Mouse (Mus musculus) limb, embryonic 10.5 days (tissue): ENCODE results near the gene Gapt. TPM values are rescaled to one million over a fixed set of nuclear protein-coding genes. Genes with fewer than 3 reads are reported as not detected.
"Not testable (repeated sequence)": the region's sequence is repeated elsewhere in the genome, so short reads cannot be mapped to it uniquely, and the experiment has no call there.

Source experiments
- DNase-seq: peaks from one replicate; pipeline ENCODE4 v3.0.0-alpha.2; 2017; ENCODE audit warnings: low spot score
- H3K27ac ChIP-seq: fragments of 300-500 bp; sonication (generic); 2 replicates; pipeline ENCODE4 v1.5.1; 2016; ENCODE audit warnings: mild to moderate bottlenecking
- H3K27me3 ChIP-seq: fragments of 300-500 bp; sonication (generic); 2 replicates; pipeline ENCODE4 v1.6.1; 2016; ENCODE audit warnings: low read depth, mild to moderate bottlenecking; ENCODE audit not compliant: poor library complexity, severe bottlenecking
- H3K36me3 ChIP-seq: fragments of 300-500 bp; sonication (generic); 2 replicates; pipeline ENCODE4 v1.6.1; 2016; ENCODE audit warnings: mild to moderate bottlenecking, moderate library complexity
- H3K4me1 ChIP-seq: fragments of 300-500 bp; sonication (generic); 2 replicates; pipeline ENCODE4 v1.6.1; 2016
- H3K4me3 ChIP-seq: fragments of 300-500 bp; sonication (generic); 2 replicates; pipeline ENCODE4 v1.5.1; 2016; ENCODE audit warnings: mild to moderate bottlenecking, moderate library complexity
- H3K9me3 ChIP-seq: fragments of 300-500 bp; sonication (generic); replicated peaks from 2 replicates; pipeline ENCODE4 v1.6.1; 2016; ENCODE audit warnings: mild to moderate bottlenecking
- WGBS: fragments of 180-500 bp; shearing (Covaris S2); methylation state at CpG from one replicate; pipeline ENCODE4 v1.1.7; 2016; 5-methylcytosine and 5-hydroxymethylcytosine counted together
- polyA plus RNA-seq: library from polyadenylated mRNA; unstranded; fragments of >200 nt; fragmentation: Nextera tagmentation; extraction: Ambion mirVana; gene quantifications from 2 replicates; pipeline ENCODE4 v1.2.1, GENCODE M21; 2016

The Gapt gene
- polyA plus RNA-seq, 1 experiment from 2014 or later, result 0.21 TPM

DNA sequence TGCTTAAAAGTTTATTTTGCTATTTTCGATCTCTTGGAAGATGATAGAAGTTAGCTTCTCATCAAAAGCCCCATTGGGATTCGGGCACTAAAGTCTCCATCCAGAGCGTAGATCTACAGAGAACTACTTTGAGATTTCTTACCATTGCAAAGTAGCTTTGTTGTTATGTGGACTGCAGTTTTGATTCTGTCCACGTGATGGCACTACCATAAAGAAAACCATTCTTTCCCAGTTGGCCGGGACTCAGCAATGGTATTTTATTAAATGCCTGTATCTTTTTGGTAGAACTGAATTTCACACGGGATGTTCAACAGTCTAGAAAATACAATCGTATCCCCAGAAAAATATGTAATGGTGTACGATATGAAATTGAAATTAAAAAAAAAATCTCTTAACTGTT, 35.2 kb upstream of the Gapt start:
- Histone ChIP-seq H3K27ac (no peak overlapping the region), H3K27me3 (no peaks in the 10 kb centered on the region), H3K4me3 (no peak overlapping the region), H3K36me3 (0 out of 2 replicates have a peak, but pooled peaks cover 3% of the 10 kb centered on the region), H3K9me3 (no peaks in the 10 kb centered on the region), H3K4me1 (peaks cover 27% of the 10 kb centered on the region)
- peak; percentile 60 for DNase-seq
- WGBS, result 29% methylated on average over 8 of the region's 8 CpGs

DNA sequence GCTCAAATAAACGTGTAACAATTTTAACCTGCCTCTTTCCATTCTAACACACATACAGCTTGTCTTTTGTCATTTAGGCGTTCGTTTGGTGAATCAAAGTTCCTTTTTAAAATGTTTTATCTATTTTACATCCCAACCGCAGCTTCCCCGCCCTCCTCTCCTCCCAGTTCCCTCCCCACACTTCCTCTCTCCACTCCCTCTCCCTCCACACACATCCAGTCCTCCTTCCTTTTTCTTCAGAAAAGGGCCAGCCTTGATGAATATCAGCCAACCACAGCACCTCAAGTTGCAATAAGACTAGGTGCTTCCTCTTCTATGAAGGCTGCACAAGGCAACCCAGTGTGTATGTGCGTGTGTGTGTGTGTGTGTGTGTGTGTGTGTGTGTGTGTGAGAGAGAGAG, 27.5 kb upstream of the Gapt start:
- DNase-seq, result no peak
- H3K9me3 ChIP-seq, result no peaks in the 10 kb centered on the region
- 77% methylated on average over 6 of the region's 6 CpGs for WGBS
- no peak overlapping the region for H3K4me3 ChIP-seq
- H3K36me3 ChIP-seq, result no peaks in the 10 kb centered on the region
- no peaks in the 10 kb centered on the region for H3K4me1 ChIP-seq
- H3K27me3 ChIP-seq, result no peaks in the 10 kb centered on the region
- no peak overlapping the region for H3K27ac ChIP-seq

DNA sequence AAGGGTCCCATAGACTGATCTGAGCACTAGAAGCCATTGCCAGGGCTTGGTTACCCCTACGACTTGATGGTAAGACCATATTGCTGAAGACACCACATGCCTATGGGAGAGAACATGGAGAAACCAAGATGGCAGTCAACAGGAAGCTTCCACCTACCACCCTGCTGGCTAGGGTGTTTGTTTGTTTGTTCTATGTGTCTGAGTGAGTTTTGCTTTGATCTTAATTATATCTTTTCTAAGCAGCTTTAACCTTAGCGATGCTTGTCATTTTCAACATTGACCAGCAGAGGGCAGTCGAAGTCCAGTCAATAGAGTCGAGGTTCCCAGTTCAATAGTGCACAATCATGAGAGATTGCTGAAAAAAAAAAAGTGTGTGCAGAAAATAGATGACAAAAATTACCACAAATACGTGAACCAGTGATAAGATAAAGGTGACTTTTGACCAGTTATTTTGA, 25.5 kb upstream of the Gapt start:
- no peaks in the 10 kb centered on the region for H3K9me3 ChIP-seq
- H3K27ac ChIP-seq, result no peak overlapping the region
- H3K27me3 ChIP-seq, result no peaks in the 10 kb centered on the region
- peak; percentile 74 for DNase-seq
- WGBS, result 20% methylated on average over 5 of the region's 5 CpGs
- H3K4me1 ChIP-seq, result no peaks in the 10 kb centered on the region
- no peak overlapping the region for H3K4me3 ChIP-seq
- H3K36me3 ChIP-seq, result no peaks in the 10 kb centered on the region

DNA sequence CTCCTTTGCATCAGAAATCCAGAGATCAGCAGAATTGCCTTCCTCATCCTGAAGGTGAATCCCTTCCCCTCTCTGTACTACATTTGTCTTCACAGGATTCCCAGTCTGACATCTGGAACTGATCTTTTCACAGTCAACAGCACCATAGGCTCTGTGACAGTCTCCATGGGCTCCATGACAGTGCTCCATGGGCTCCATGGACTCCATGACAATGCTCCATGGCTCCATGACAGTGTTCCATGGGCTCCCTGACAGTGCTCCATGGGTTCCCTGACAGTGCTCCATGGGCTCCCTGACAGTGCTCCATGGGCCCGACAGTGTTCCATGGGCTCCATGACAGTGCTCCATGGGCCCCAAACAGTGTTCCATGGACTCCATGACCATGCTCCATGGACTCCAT, 12.7 kb upstream of the Gapt start:
- no peak for DNase-seq
- WGBS, result 81% methylated on average over 1 of the region's 1 CpGs
- Histone ChIP-seq H3K36me3 (no peaks in the 10 kb centered on the region), H3K4me3 (no peak overlapping the region), H3K27ac (no peak overlapping the region), H3K9me3 (no peaks in the 10 kb centered on the region), H3K27me3 (no peaks in the 10 kb centered on the region), H3K4me1 (no peaks in the 10 kb centered on the region)

DNA sequence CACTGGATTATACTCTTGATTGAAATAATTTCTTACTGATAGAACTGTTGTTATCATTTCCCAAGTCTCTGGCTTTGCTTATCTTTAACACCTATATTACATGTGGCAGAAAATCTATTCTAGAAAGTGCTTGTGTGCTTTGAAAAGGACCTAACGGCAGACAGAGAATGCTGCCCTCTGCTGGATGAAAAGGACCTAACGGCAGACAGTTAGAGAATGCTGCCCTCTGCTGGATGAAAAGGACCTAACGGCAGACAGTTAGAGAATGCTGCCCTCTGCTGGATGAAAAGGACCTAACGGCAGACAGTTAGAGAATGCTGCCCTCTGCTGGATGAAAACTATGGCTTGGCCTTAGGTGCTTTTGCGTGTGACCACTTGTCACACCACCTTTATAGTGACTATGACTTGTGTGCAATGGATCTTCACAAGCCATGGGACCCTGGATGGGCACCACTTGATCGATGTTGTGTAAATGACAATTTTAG, 11.6 kb upstream of the Gapt start:
- not testable (repeated sequence) for H3K27ac ChIP-seq, H3K4me1 ChIP-seq, H3K36me3 ChIP-seq, DNase-seq, H3K27me3 ChIP-seq, H3K9me3 ChIP-seq, H3K4me3 ChIP-seq
- WGBS, result 68% methylated on average over 6 of the region's 6 CpGs

DNA sequence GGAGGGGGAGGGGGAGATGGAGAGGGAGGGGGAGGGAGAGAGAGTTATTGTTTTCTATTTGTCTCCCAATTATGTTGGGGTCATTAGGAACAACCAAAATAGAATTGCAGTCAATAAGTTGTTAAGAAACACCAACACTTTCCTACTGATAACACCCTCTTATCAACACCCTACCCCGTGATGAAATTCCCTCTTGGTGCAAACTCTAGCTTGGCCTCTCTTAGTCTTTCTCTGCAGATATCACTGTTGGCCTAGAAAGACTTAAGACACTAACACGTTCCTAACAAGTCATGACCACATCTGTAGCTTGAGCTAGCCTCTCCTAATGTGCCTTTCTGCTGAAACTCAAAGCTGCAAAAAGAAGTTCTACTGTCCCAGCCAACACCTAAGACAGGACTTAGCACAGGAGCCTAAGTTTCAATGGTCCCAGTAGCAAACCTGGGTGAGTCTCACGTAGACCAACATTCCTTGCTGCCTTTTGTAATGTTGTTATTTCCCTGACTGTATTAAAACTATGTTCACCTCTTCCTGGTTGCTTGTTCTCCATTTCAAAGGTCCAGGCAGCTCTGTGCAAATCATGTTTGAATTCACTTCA, 11.1 kb upstream of the Gapt start:
- no peaks in the 10 kb centered on the region for H3K9me3 ChIP-seq
- no peak for DNase-seq
- no peaks in the 10 kb centered on the region for H3K27me3 ChIP-seq
- 88% methylated on average over 3 of the region's 3 CpGs for WGBS
- H3K27ac ChIP-seq, result no peak overlapping the region
- H3K4me1 ChIP-seq, result no peaks in the 10 kb centered on the region
- H3K36me3 ChIP-seq, result no peaks in the 10 kb centered on the region
- no peak overlapping the region for H3K4me3 ChIP-seq

DNA sequence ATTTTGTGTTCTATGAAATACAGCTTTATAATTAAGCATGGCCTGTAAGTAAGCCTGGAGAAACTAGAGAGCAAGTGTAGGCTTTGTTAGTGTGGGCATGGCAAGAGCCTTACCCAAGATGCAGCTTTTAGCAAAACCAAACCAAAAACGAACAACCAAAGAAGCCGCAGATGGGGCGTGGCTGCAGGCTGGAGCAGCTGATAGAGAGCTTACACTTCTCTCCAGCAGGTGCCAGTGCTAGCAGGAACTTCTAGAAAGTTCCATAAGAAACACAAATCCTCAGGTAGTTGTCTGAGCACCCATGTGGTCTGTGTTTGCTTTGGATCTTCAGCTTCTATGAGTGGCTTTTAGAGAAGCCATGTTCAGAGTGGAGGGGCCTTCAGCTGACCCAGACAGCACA, 9.5 kb upstream of the Gapt start:
- 94% methylated on average over 3 of the region's 3 CpGs for whole genome bisulfite sequencing
- Histone ChIP-seq H3K27me3 (no peaks in the 10 kb centered on the region), H3K4me3 (no peak overlapping the region), H3K9me3 (no peaks in the 10 kb centered on the region), H3K27ac (no peak overlapping the region), H3K36me3 (no peaks in the 10 kb centered on the region), H3K4me1 (no peaks in the 10 kb centered on the region)
- no peak for DNase-seq

DNA sequence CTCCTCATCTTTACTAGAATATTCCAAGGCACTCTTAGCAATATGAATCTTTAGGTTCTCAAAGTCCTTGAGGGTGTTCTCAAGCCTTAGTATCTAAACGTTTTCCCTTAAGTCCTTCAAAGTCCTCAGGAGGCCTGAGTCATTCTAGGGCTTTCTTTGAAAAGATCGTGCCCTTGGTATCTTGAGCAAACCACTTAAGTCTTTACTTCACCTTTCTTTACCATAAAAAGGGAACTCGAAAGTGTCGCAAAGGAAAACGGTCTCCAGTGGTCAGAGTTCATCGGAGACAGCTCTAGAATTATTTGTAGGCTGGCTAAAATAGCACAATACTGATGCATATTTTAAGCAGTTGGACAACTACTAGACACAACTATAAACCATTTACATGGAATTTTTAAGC, 6.7 kb upstream of the Gapt start:
- Histone ChIP-seq H3K27me3 (no peaks in the 10 kb centered on the region), H3K4me1 (no peaks in the 10 kb centered on the region), H3K4me3 (no peak overlapping the region), H3K27ac (no peak overlapping the region), H3K9me3 (no peaks in the 10 kb centered on the region), H3K36me3 (no peaks in the 10 kb centered on the region)
- 88% methylated on average over 6 of the region's 6 CpGs for WGBS
- no peak for DNase-seq

DNA sequence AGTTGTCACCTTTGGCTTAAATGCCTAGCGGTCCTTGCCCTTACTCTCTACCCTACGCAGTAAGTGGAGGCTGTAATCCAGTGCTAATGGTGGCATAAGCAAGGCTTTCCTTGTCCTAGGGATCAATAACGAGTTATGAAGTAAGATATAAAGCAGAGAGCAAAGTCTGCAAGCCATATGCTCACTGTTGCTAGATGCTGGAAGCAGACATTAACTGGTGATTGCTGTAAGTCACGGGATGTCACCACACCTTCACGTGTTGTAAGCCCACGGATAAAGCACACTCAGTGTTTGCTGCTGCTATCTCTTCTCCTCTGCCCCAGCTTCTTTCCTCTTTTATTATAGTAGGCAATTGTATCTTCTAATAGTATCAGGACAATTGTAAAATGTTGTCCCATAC, 5.9 kb downstream of the Gapt start:
- 84% methylated on average over 6 of the region's 6 CpGs for WGBS

DNA sequence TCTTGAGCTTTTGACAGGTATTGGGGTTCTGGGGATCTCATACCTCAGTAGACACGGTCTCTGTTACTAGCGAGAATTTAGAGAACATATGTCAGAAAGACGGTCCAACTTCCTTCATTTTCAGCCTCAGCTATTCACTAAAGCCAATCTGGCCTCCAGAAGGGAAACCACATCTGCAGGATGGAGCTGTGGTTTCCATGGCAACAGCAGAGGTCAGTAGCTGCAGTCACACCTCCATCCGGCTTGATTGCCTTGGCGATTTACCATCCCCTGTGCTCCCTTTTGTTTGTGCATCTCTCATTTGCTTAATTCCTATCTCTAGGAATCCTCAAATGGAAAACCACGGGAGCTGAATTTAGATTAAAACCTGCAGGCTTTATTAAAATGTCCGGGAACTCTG, 10.3 kb downstream of the Gapt start:
- Histone ChIP-seq H3K4me1 (peaks cover 6% of the 10 kb centered on the region), H3K36me3 (no peaks in the 10 kb centered on the region), H3K4me3 (no peak overlapping the region), H3K27me3 (no peaks in the 10 kb centered on the region), H3K27ac (no peak overlapping the region; the same call in 1 of the 2 replicates), H3K9me3 (no peaks in the 10 kb centered on the region)
- 51% methylated on average over 7 of the region's 7 CpGs for whole genome bisulfite sequencing
- peak; percentile 49 for DNase-seq

More for the DNA sequence above, 5.9 kb downstream of the Gapt start:
- Histone ChIP-seq H3K9me3 (no peaks in the 10 kb centered on the region), H3K27me3 (no peaks in the 10 kb centered on the region), H3K36me3 (no peaks in the 10 kb centered on the region), H3K4me3 (no peak overlapping the region), H3K4me1 (peaks cover 6% of the 10 kb centered on the region), H3K27ac (no peak overlapping the region)
- DNase-seq, result no peak

DNA sequence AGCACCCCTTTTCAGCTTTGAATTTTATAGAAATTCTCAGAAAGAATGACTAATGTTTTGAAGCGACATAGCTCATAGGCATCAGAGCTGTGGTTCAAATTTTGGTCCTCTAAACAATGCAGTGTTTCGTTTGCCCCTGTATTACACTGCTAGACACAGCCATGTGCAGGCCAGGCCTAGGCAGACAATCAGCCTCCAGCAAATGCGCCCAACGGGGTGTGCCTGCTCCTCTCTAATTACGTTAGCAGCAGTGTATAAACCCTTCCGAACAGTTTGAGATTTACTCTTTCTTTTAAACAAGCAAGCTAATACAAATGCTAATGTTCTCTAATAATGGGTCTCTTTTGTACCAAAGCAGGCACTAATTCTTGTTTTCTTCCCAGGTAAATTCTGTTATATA, 14.4 kb downstream of the Gapt start:
- no peaks in the 10 kb centered on the region for H3K36me3 ChIP-seq
- H3K27me3 ChIP-seq, result no peaks in the 10 kb centered on the region
- H3K4me3 ChIP-seq, result no peak overlapping the region
- no peak overlapping the region for H3K27ac ChIP-seq
- peaks cover 6% of the 10 kb centered on the region for H3K4me1 ChIP-seq
- 86% methylated on average over 6 of the region's 6 CpGs for WGBS
- DNase-seq, result no peak
- H3K9me3 ChIP-seq, result no peaks in the 10 kb centered on the region

DNA sequence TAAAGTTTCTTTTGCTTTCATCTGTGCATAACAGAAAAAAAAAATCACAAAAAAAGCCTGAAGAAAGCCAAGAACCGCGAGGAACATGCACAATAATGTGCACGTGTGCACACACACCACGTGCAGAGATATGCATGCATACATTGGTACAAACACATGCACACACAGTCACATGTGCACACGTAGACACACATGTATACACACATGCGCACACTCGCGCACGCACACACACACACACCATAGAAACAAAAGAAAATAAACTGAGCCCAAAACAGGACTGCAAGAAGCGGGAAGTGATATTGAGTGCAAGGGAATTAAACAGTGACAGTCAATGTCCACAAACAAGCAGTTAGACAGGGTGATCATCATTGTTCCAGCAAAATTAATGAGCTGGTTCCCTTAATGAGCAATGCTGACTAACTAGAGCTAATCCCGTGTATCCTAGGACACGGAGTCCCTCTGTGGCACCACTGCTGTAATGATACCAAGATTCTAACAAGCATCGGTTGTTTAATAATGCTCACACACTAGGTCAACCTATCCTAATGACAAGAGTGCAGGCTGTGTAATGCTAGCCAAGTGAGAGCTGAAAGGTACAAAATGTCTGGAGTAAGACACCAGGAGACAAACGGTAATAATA, 23.9 kb downstream of the Gapt start:
- no peaks in the 10 kb centered on the region for H3K9me3 ChIP-seq
- 95% methylated on average over 14 of the region's 14 CpGs for WGBS
- H3K27ac ChIP-seq, result no peak overlapping the region
- no peaks in the 10 kb centered on the region for H3K27me3 ChIP-seq
- H3K36me3 ChIP-seq, result no peaks in the 10 kb centered on the region
- H3K4me3 ChIP-seq, result no peak overlapping the region
- H3K4me1 ChIP-seq, result no peaks in the 10 kb centered on the region
- no peak for DNase-seq

DNA sequence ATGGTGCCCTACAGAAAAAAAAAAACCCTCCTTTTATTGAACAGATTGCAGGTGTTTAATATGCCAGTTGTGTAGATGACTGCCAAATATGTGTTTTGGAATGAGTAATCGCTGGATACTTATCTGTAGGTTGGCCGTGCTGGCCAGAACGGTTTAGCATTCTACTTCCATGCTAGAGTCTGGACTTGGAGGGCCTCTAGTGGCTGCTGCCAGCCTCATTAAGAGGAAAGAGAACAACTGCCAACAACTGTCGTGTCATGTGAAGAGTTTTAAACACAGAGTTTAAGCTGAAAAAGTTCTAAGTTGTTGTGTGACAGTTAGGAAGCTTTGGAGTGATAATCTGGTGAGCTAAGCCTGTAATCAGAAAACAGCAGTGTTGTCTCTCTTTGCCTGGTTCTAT, 38.3 kb downstream of the Gapt start:
- H3K4me3 ChIP-seq, result no peak overlapping the region
- no peaks in the 10 kb centered on the region for H3K36me3 ChIP-seq
- no peak overlapping the region for H3K27ac ChIP-seq
- no peaks in the 10 kb centered on the region for H3K9me3 ChIP-seq
- no peak for DNase-seq
- no peaks in the 10 kb centered on the region for H3K27me3 ChIP-seq
- H3K4me1 ChIP-seq, result peaks cover 7% of the 10 kb centered on the region
- 76% methylated on average over 4 of the region's 4 CpGs for WGBS

DNA sequence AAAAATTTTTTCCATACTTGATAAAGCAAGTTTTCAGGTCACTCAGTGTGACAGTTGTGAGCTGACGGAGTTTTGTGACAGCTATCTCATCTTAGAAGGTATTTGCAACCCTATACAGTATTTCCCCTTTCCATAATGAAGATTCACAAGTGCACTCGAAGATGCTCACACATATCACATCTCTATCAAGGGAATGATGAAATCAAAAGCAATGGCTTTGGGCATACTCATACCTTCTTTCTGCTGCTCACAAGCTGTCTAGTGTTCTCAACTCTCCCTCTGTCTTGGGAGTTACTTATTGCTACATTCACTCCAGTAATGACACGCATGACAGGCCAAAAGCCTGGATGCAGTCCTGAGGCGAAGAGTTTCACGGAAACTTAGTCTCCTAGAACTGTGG, 49.8 kb downstream of the Gapt start:
- H3K36me3 ChIP-seq, result no peaks in the 10 kb centered on the region
- H3K9me3 ChIP-seq, result no peaks in the 10 kb centered on the region
- H3K27ac ChIP-seq, result no peak overlapping the region
- no peak for DNase-seq
- H3K27me3 ChIP-seq, result no peaks in the 10 kb centered on the region
- H3K4me1 ChIP-seq, result no peaks in the 10 kb centered on the region
- 92% methylated on average over 5 of the region's 5 CpGs for WGBS
- no peak overlapping the region for H3K4me3 ChIP-seq
